ENCODE assay signal across 10 mouse cellular contexts in genomic region chr13:97763436-97763835, GRCm38 (mm10). TPM values are rescaled to one million over a fixed set of nuclear protein-coding genes. Genes with fewer than 3 reads are reported as not detected.
DNase-seq lines count a peak whose midpoint lies in the region; ATAC-seq lines count a peak whose summit lies in the region.
"Had no signal": no experiment of that assay in that cellular context is flagged by ENCODE, and none has a peak within 500 bp of the region (broad histone marks: within the 10 kb centered on the region; RNA-seq: fewer than 3 reads in every experiment).

No protein-coding gene starts in this region.

- DNase-seq in adrenal gland, adult 8-10 months: peak; percentile 4
- DNase-seq in adrenal gland, adult 2 months: no peak
- no peak for DNase-seq in midbrain, embryonic 11.5 days (ENCODE audit: low spot score, missing footprints)
- peak; percentile 27 for DNase-seq in kidney, adult 18-20 months
- DNase-seq in layer of hippocampus, postnatal 10 days (ENCODE audit: low spot score in 2 of 2): no peak

- no peak overlapping the region for H3K27ac ChIP-seq in midbrain, embryonic 13.5 days
- no peak overlapping the region for H3K27ac ChIP-seq in midbrain, embryonic 11.5 days (ENCODE audit: low read depth, low read length)
- H3K27ac ChIP-seq in limb, embryonic 15.5 days: 0 out of 2 replicates have a peak overlapping the region, but pooled peaks have one; percentile 3
- H3K27ac ChIP-seq: forebrain, embryonic 13.5 days; liver, embryonic 14.5 days had no signal

- no peak overlapping the region for H3K4me2 ChIP-seq in midbrain, embryonic 13.5 days (replicated peaks)
- H3K4me2 ChIP-seq in midbrain, embryonic 11.5 days: no peak overlapping the region
- H3K4me2 ChIP-seq in limb, embryonic 15.5 days: no peak overlapping the region
- H3K4me2 ChIP-seq: forebrain, embryonic 13.5 days had no signal

- WGBS in midbrain, embryonic 13.5 days: 75% methylated on average over 6 of the region's 6 CpGs
- WGBS in midbrain, embryonic 11.5 days: 88% methylated on average over 6 of the region's 6 CpGs
- 30% methylated on average over 6 of the region's 6 CpGs for WGBS in limb, embryonic 15.5 days

- H3K36me3 ChIP-seq in midbrain, embryonic 13.5 days: no peaks in the 10 kb centered on the region
- H3K36me3 ChIP-seq in midbrain, embryonic 11.5 days (ENCODE audit: control insufficient read depth, insufficient read depth, low read length): no peaks in the 10 kb centered on the region
- H3K36me3 ChIP-seq in limb, embryonic 15.5 days: no peaks in the 10 kb centered on the region

- 0 out of 2 replicates have a peak, but pooled peaks have one; percentile 40 for ATAC-seq in midbrain, embryonic 13.5 days
- ATAC-seq in midbrain, embryonic 11.5 days (ENCODE audit: low FRiP score): no peak
- ATAC-seq in limb, embryonic 15.5 days (ENCODE audit: insufficient number of reproducible peaks, low FRiP score, low TSS enrichment, low read depth): no peak
- no peak for ATAC-seq in CD4-positive, CD25-positive, alpha-beta regulatory T cell, adult 4 months
- ATAC-seq: forebrain, embryonic 13.5 days had no signal

- H3K27me3 ChIP-seq in midbrain, embryonic 13.5 days: no peaks in the 10 kb centered on the region
- no peaks in the 10 kb centered on the region for H3K27me3 ChIP-seq in midbrain, embryonic 11.5 days (ENCODE audit: control insufficient read depth, insufficient read depth, low read length)
- H3K27me3 ChIP-seq in limb, embryonic 15.5 days: no peaks in the 10 kb centered on the region
- H3K27me3 ChIP-seq: forebrain, embryonic 13.5 days had no signal

- no peak overlapping the region for H3K9ac ChIP-seq in midbrain, embryonic 13.5 days (replicated peaks)
- no peak overlapping the region for H3K9ac ChIP-seq in midbrain, embryonic 11.5 days (ENCODE audit: low read length)
- H3K9ac ChIP-seq in limb, embryonic 15.5 days: no peak overlapping the region
- H3K9ac ChIP-seq: forebrain, embryonic 13.5 days; liver, embryonic 14.5 days had no signal

- H3K4me3 ChIP-seq in midbrain, embryonic 13.5 days (replicated peaks): no peak overlapping the region
- no peak overlapping the region for H3K4me3 ChIP-seq in midbrain, embryonic 11.5 days (ENCODE audit: low read depth, low read length)
- no peak overlapping the region for H3K4me3 ChIP-seq in limb, embryonic 15.5 days
- H3K4me3 ChIP-seq: forebrain, embryonic 13.5 days had no signal

- no peaks in the 10 kb centered on the region for H3K9me3 ChIP-seq in midbrain, embryonic 13.5 days
- no peaks in the 10 kb centered on the region for H3K9me3 ChIP-seq in midbrain, embryonic 11.5 days (ENCODE audit: control insufficient read depth, low read length)
- H3K9me3 ChIP-seq in limb, embryonic 15.5 days: no peaks in the 10 kb centered on the region
- H3K9me3 ChIP-seq: forebrain, embryonic 13.5 days had no signal

- H3K4me1 ChIP-seq in midbrain, embryonic 13.5 days (replicated peaks): peaks cover 14% of the 10 kb centered on the region
- H3K4me1 ChIP-seq in midbrain, embryonic 11.5 days (ENCODE audit: control insufficient read depth, insufficient read depth, low read length): peaks cover under 1% of the 10 kb centered on the region; the same call in 1 of the 2 replicates
- peaks cover 4% of the 10 kb centered on the region for H3K4me1 ChIP-seq in limb, embryonic 15.5 days

RNA-seq across cellular contexts. Expression of gene Gm10260, which starts 3.0 kb away (rescaled TPM):
- total RNA-seq in adrenal gland, adult 8-10 months (2022): 100 to 1,000 TPM; 177 to 191 (median 185) TPM
- 100 to 1,000 TPM; 214 to 241 TPM for total RNA-seq in adrenal gland, adult 2 months (2021)
- 2.4 and 5.4 TPM in 2 replicates for polyA plus RNA-seq in adrenal gland, adult 2 months (2012; rRNA removed)
- 3.7 and 4.9 TPM in 2 replicates for polyA plus RNA-seq in midbrain, embryonic 13.5 days (2015; fragmentation: Nextera tagmentation; extraction: Ambion mirVana)
- polyA plus RNA-seq in midbrain, embryonic 11.5 days (2014; fragmentation: Nextera tagmentation; extraction: Ambion mirVana): 4.1 TPM in 1 of 2 replicates, not detected in the other
- 0.96 and 4.1 TPM in 2 replicates for polyA plus RNA-seq in limb, embryonic 15.5 days (2015; fragmentation: Nextera tagmentation; extraction: Ambion mirVana)
- 10 to 100 TPM; 25.5 to 27.3 TPM for polyA plus RNA-seq in CD4-positive, CD25-positive, alpha-beta regulatory T cell, adult 4 months (2017; shearing (Covaris generic))
- 100 to 1,000 TPM; 124 to 137 TPM for total RNA-seq in layer of hippocampus, postnatal 10 days (2021)

Comparison
In these comparisons a context has a peak if more than half of its experiments do, and no peak if none do; other contexts are left out.
1. DNase-seq: peak in adrenal gland, adult 8-10 months (single experiment) and kidney, adult 18-20 months (single experiment); none in adrenal gland, adult 2 months (single experiment), midbrain, embryonic 11.5 days (single experiment) and layer of hippocampus, postnatal 10 days (0 of 2).